Mouse (Mus musculus): ENCODE results near the gene Prkaa1. TPM values are rescaled to one million over a fixed set of nuclear protein-coding genes. Genes with fewer than 3 reads are reported as not detected.

Prkaa1 gene
- polyA plus RNA-seq, 1 experiment from 2014 or later: 15.4 TPM

GRCm38 (mm10) chr15:5134179-5134578, 9.5 kb upstream of the Prkaa1 start:
- ATAC-seq (ENCODE audit: insufficient number of reproducible peaks, low FRiP score, low TSS enrichment, low read depth): no peak
- WGBS: 84% methylated on average over 3 of the region's 3 CpGs
- Histone ChIP-seq H3K9me3 (no peaks in the 10 kb centered on the region), H3K36me3 (no peaks in the 10 kb centered on the region), H3K27ac (no peak overlapping the region), H3K27me3 (no peaks in the 10 kb centered on the region), H3K4me2 (no peak overlapping the region), H3K9ac (no peak overlapping the region), H3K4me3 (no peak overlapping the region), H3K4me1 (no peaks in the 10 kb centered on the region)

GRCm38 (mm10) chr15:5134945-5135483, 8.6 kb upstream of the Prkaa1 start:
- no peaks in the 10 kb centered on the region for H3K36me3 ChIP-seq
- no peaks in the 10 kb centered on the region for H3K9me3 ChIP-seq
- no peaks in the 10 kb centered on the region for H3K4me1 ChIP-seq
- H3K27ac ChIP-seq: no peak overlapping the region
- 70% methylated on average over 8 of the region's 8 CpGs for WGBS
- no peaks in the 10 kb centered on the region for H3K27me3 ChIP-seq
- ATAC-seq (ENCODE audit: insufficient number of reproducible peaks, low FRiP score, low TSS enrichment, low read depth): no peak
- H3K4me3 ChIP-seq: no peak overlapping the region
- no peak overlapping the region for H3K4me2 ChIP-seq
- no peak overlapping the region for H3K9ac ChIP-seq

DNA sequence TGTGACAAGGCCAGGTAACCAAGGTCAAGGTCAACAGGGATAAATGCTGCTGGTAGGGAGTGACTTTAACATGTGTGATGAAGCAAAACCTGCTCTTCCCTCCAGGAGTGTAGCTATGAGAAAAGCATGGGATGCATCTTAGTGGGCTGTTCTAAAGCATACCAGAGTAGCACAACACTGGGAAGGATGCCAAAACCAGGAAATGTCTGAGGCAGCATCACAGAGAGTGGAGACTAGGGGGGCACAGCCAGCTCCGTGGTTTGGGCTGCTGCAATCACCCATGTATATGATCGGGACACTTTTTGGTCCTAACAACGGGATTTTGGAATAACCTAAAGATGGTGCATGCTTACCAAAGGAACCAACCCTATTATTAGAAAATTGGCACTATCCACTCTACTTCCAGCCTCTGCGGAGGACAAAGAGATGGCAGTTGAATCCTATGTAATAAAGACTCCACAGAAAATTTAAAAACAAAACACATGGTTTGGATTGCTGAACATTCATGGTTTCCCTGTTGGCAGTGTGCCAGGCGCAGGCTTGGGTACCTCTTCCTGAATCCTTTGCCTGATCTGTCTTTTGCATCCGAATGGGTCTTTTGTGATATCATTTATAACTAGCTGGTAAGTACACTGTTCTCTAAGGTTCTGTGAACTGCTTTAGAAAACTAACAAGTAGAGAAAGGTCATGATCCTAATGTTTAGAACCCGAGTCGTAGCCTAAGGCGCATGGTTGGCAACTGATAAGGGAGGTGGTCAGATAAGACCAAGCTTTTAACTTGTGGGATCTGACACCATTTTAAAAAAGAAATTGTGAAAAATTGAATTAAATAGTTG, 5.4 kb upstream of the Prkaa1 start:
- H3K4me3 ChIP-seq: no peak overlapping the region
- H3K27me3 ChIP-seq: no peaks in the 10 kb centered on the region
- H3K4me2 ChIP-seq: no peak overlapping the region
- no peak overlapping the region for H3K27ac ChIP-seq
- WGBS: 63% methylated on average over 9 of the region's 9 CpGs
- no peak overlapping the region for H3K9ac ChIP-seq
- H3K9me3 ChIP-seq: no peaks in the 10 kb centered on the region
- H3K4me1 ChIP-seq: no peaks in the 10 kb centered on the region
- ATAC-seq (ENCODE audit: insufficient number of reproducible peaks, low FRiP score, low TSS enrichment, low read depth): no peak
- H3K36me3 ChIP-seq: no peaks in the 10 kb centered on the region

DNA sequence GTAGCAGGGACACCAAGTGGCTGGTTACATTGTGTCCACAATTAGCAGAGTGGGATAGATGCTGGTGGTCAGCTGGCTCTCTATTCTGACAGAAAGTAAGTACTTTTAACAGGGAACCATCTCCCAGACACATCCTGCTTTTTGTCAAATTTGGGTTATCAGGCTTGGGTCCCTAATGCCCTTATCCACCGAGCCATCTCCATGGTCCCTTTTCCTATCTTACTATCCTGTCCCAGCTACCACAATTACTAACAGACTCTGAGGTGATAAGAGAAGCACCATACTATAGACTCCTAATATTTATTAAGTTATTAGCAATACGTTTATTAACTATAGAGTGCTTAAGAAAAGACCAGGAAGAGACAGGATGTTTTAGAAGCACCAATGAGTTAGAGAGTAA, 4.3 kb upstream of the Prkaa1 start:
- Histone ChIP-seq H3K36me3 (no peaks in the 10 kb centered on the region), H3K4me2 (no peak overlapping the region), H3K27ac (no peak overlapping the region), H3K9ac (no peak overlapping the region), H3K27me3 (no peaks in the 10 kb centered on the region), H3K4me1 (no peaks in the 10 kb centered on the region), H3K9me3 (no peaks in the 10 kb centered on the region), H3K4me3 (no peak overlapping the region)
- WGBS: 89% methylated on average over 2 of the region's 2 CpGs
- no peak for ATAC-seq (ENCODE audit: insufficient number of reproducible peaks, low FRiP score, low TSS enrichment, low read depth)

DNA sequence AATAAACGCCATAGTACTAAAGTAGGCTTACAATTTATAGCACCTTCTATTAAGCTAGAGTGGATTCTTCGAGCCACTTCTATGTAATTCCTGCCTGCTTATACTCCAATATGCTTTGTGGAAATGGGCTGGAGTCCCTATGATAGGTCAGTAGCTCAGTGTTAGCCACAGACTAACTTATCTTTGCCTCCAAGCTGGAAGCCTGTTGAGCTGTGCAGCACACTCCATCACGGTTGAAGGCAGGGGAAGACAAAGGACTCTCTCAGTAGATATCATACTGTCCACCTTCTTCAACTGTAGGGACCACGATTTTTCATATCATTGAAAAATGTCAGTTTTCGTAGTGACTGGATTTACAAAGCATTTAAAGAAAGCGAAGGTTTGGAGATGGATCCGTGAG, 3.8 kb upstream of the Prkaa1 start:
- Histone ChIP-seq H3K9ac (no peak overlapping the region), H3K4me2 (no peak overlapping the region), H3K27ac (no peak overlapping the region), H3K36me3 (no peaks in the 10 kb centered on the region), H3K27me3 (no peaks in the 10 kb centered on the region), H3K4me3 (no peak overlapping the region), H3K9me3 (no peaks in the 10 kb centered on the region), H3K4me1 (peaks cover under 1% of the 10 kb centered on the region)
- 81% methylated on average over 7 of the region's 7 CpGs for WGBS
- no peak for ATAC-seq (ENCODE audit: insufficient number of reproducible peaks, low FRiP score, low TSS enrichment, low read depth)

- no peak overlapping the region for H3K4me2 ChIP-seq
- no peak overlapping the region for H3K27ac ChIP-seq
- ATAC-seq (ENCODE audit: insufficient number of reproducible peaks, low FRiP score, low TSS enrichment, low read depth): no peak
Measured at GRCm38 (mm10) chr15:5140357-5140756, 3.3 kb upstream of the Prkaa1 start.

GRCm38 (mm10) chr15:5142047-5142446, 1.6 kb upstream of the Prkaa1 start:
- Histone ChIP-seq H3K36me3 (no peaks in the 10 kb centered on the region), H3K9ac (no peak overlapping the region), H3K4me1 (peaks cover 8% of the 10 kb centered on the region), H3K9me3 (no peaks in the 10 kb centered on the region), H3K4me2 (no peak overlapping the region), H3K27me3 (no peaks in the 10 kb centered on the region), H3K27ac (no peak overlapping the region), H3K4me3 (no peak overlapping the region)
- WGBS: 55% methylated on average over 5 of the region's 5 CpGs
- ATAC-seq (ENCODE audit: insufficient number of reproducible peaks, low FRiP score, low TSS enrichment, low read depth): no peak

More at GRCm38 (mm10) chr15:5140357-5140756, 3.3 kb upstream of the Prkaa1 start:
- Histone ChIP-seq H3K27me3 (no peaks in the 10 kb centered on the region), H3K4me1 (peaks cover 5% of the 10 kb centered on the region), H3K9ac (no peak overlapping the region), H3K4me3 (no peak overlapping the region), H3K36me3 (no peaks in the 10 kb centered on the region), H3K9me3 (no peaks in the 10 kb centered on the region)

GRCm38 (mm10) chr15:5142714-5143113, 947 bp upstream of the Prkaa1 start:
- no peak overlapping the region for H3K4me2 ChIP-seq
- H3K9ac ChIP-seq: no peak overlapping the region
- no peak overlapping the region for H3K27ac ChIP-seq
- H3K4me3 ChIP-seq: no peak overlapping the region; the same call in 1 of the 2 replicates
- WGBS: 64% methylated on average over 5 of the region's 5 CpGs
- H3K27me3 ChIP-seq: no peaks in the 10 kb centered on the region
- no peaks in the 10 kb centered on the region for H3K9me3 ChIP-seq
- ATAC-seq (ENCODE audit: insufficient number of reproducible peaks, low FRiP score, low TSS enrichment, low read depth): no peak
- peaks cover 8% of the 10 kb centered on the region for H3K4me1 ChIP-seq
- no peaks in the 10 kb centered on the region for H3K36me3 ChIP-seq

DNA sequence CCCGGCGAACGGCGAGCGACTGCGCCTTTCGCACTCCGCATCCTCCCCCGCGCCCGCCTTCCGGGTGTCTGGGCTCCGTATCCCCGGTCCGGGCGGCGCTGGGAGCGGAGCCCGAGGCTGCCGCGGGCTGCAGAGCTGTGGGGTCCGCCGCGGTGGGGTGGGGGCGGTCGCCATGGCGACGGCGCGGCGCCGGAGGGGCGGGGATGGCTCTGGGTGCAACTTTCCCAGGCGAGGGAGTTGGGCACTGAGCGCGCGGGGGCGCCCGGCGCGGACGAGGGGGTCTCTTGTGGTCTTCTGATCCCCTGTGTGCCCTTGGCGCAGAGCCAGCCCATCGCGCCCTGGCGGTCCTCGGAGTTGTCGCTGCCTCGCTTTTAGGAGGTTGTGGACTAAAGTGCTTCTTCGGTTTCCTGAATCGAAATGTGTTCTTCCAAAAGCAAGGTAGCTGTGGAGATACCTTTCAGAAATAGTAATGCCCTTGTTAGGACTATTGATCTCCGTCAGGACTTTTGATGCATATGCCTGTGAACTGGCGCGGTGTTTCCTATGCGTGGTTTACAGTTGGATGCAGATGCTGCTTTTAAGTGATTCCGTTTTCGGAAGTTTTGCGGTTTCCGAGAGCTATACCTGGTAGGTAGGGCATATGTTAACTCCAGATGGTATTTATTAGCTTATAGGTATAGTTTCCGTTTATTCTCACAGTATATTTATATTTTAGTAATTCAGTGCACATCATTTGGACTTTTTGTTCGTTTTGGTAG, 539 bp downstream of the Prkaa1 start:
- peak; percentile 88 for ATAC-seq (ENCODE audit: insufficient number of reproducible peaks, low FRiP score, low TSS enrichment, low read depth)
- 1% methylated on average over 42 of the region's 61 CpGs for WGBS
- no peaks in the 10 kb centered on the region for H3K27me3 ChIP-seq

DNA sequence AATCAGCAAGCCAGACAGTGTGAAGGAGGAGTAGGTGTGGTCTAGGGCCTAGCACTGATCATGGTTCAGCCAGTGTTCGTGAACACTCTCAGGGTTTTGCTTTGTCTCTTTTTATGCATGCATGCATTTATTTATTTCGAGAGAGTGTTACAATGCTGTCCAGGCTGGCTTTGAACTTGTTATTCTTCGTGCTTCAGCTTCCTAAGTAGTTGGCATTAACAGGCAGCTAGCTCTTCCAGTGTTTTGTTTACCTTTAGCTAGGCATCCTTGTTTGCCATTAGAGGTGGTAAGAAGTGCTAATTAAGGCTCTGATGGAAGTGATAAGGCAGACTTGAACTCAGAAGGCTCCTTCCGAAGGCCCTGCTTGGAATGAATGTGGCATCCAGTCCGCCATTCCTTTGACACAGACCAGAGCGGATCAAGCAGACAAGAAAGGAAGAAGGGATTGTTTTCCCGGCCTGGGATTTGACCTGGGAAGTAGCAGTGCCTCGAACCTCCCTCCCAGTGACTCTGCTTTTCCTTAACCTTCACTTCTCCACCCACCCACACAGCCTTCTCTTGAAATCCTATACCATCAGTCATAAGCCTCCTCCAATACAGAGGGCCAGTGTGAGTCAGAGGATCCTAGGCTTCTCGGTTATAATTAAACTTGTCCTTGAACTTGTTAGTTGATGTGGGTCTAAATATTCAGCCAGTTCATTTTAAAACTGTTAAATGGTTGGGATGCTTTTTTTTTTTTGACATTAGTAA, 1.7 kb downstream of the Prkaa1 start:
- no peaks in the 10 kb centered on the region for H3K27me3 ChIP-seq
- peak overlapping the region; percentile 83; the same call in 1 of the 2 replicates for H3K4me3 ChIP-seq
- ATAC-seq (ENCODE audit: insufficient number of reproducible peaks, low FRiP score, low TSS enrichment, low read depth): no peak
- no peak overlapping the region for H3K9ac ChIP-seq
- 39% methylated on average over 9 of the region's 9 CpGs for WGBS
- no peaks in the 10 kb centered on the region for H3K36me3 ChIP-seq
- no peaks in the 10 kb centered on the region for H3K9me3 ChIP-seq
- H3K4me2 ChIP-seq: peak overlapping the region; percentile 62
- no peak overlapping the region for H3K27ac ChIP-seq
- H3K4me1 ChIP-seq: peaks cover 22% of the 10 kb centered on the region

More for the DNA sequence above, 539 bp downstream of the Prkaa1 start:
- Histone ChIP-seq H3K9ac (peak overlapping the region; percentile 75), H3K27ac (peak overlapping the region; percentile 92), H3K9me3 (no peaks in the 10 kb centered on the region), H3K4me1 (peaks cover 19% of the 10 kb centered on the region), H3K4me3 (peak overlapping the region; percentile 83), H3K36me3 (no peaks in the 10 kb centered on the region), H3K4me2 (peak overlapping the region; percentile 62)

DNA sequence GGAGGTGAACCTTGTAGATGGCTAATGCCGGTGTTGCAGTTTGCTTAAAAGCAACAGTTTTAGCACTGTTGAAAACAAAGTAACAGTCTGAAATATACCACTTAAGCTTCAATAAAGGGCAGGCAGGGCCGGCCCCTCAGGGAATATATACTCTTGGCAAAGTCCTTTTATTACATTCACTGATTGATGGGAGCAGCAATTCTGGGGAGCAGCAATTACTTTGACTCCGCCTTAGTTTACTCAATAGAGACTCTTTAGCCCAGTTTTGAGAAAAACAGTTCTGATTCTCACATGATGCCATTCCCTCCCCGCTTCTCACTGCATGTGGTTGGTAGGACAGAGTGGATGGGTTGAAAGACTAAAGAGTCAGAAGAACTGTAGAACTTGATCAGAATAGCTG, 5.5 kb downstream of the Prkaa1 start:
- ATAC-seq (ENCODE audit: insufficient number of reproducible peaks, low FRiP score, low TSS enrichment, low read depth): no peak
- H3K27me3 ChIP-seq: no peaks in the 10 kb centered on the region
- no peaks in the 10 kb centered on the region for H3K9me3 ChIP-seq
- H3K4me3 ChIP-seq: no peak overlapping the region
- 0 out of 2 replicates have a peak overlapping the region, but pooled peaks have one; percentile 9 for H3K27ac ChIP-seq
- 33% methylated on average over 4 of the region's 4 CpGs for WGBS
- no peaks in the 10 kb centered on the region for H3K36me3 ChIP-seq
- H3K4me2 ChIP-seq: no peak overlapping the region
- H3K9ac ChIP-seq: no peak overlapping the region
- peaks cover 22% of the 10 kb centered on the region for H3K4me1 ChIP-seq
